Mouse (Mus musculus): ENCODE measurements at regions not wholly inside any gene's neighbourhood (a gene's known extent, or its start where the extent isn't known, plus 50 kb on each side); places are given as distances from the start of the nearest gene placed in this dataset.

GRCm38 (mm10) chr12:92405506-92405905, 556.5 kb upstream of the Sel1l start:
- Histone ChIP-seq H3K27me3 (ENCODE audit: control insufficient read depth, insufficient read depth, low read length) (no peaks in the 10 kb centered on the region), H3K4me1 (ENCODE audit: control insufficient read depth, insufficient read depth, insufficient read length) (no peaks in the 10 kb centered on the region), H3K36me3 (ENCODE audit: control insufficient read depth, insufficient read depth, low read length) (no peaks in the 10 kb centered on the region), H3K4me3 (ENCODE audit: extremely low read depth, insufficient read depth, insufficient read length) (no peak overlapping the region), H3K27ac (ENCODE audit: insufficient read depth, low read length) (no peak overlapping the region)
- no peak for DNase-seq (ENCODE audit: low read depth in 1 of 2, low spot score in 2 of 2)
- TF ChIP-seq POLR2A (IDR thresholded peaks at IDR 0.05; ENCODE audit: low read depth, low read length) (no peak), CTCF (IDR thresholded peaks at IDR 0.05; ENCODE audit: extremely low read depth, insufficient read depth, insufficient read length, insufficient replicate concordance) (no peak)

- Histone ChIP-seq H3K4me3 (ENCODE audit: extremely low read depth, insufficient read depth, insufficient read length) (no peak overlapping the region), H3K36me3 (ENCODE audit: control insufficient read depth, insufficient read depth, low read length) (no peaks in the 10 kb centered on the region), H3K27ac (ENCODE audit: insufficient read depth, low read length) (no peak overlapping the region), H3K4me1 (ENCODE audit: control insufficient read depth, insufficient read depth, insufficient read length) (no peaks in the 10 kb centered on the region), H3K27me3 (ENCODE audit: control insufficient read depth, insufficient read depth, low read length) (no peaks in the 10 kb centered on the region)
- TF ChIP-seq POLR2A (IDR thresholded peaks at IDR 0.05; ENCODE audit: low read depth, low read length), result no peak
- no peak for TF ChIP-seq CTCF (IDR thresholded peaks at IDR 0.05; ENCODE audit: extremely low read depth, insufficient read depth, insufficient read length, insufficient replicate concordance)
- WGBS, result 81% methylated on average over 1 of the region's 1 CpGs
- no peak for DNase-seq (ENCODE audit: low read depth in 1 of 2, low spot score in 2 of 2)
Observed at GRCm38 (mm10) chr12:92400987-92401386, 552.0 kb upstream of the Sel1l start.

- Histone ChIP-seq H3K27ac (ENCODE audit: insufficient read depth, low read length) (no peak overlapping the region), H3K4me1 (ENCODE audit: control insufficient read depth, insufficient read depth, insufficient read length) (no peaks in the 10 kb centered on the region), H3K4me3 (ENCODE audit: extremely low read depth, insufficient read depth, insufficient read length) (no peak overlapping the region), H3K27me3 (ENCODE audit: control insufficient read depth, insufficient read depth, low read length) (no peaks in the 10 kb centered on the region), H3K36me3 (ENCODE audit: control insufficient read depth, insufficient read depth, low read length) (no peaks in the 10 kb centered on the region)
- no peak for TF ChIP-seq POLR2A (IDR thresholded peaks at IDR 0.05; ENCODE audit: low read depth, low read length)
- no peak for TF ChIP-seq CTCF (IDR thresholded peaks at IDR 0.05; ENCODE audit: extremely low read depth, insufficient read depth, insufficient read length, insufficient replicate concordance)
- 93% methylated on average over 2 of the region's 2 CpGs for WGBS
- DNase-seq (ENCODE audit: low read depth in 1 of 2, low spot score in 2 of 2), result no peak
Observed at GRCm38 (mm10) chr12:92386195-92386594, 537.2 kb upstream of the Sel1l start.

- TF ChIP-seq POLR2A (IDR thresholded peaks at IDR 0.05; ENCODE audit: low read depth, low read length) (no peak), CTCF (IDR thresholded peaks at IDR 0.05; ENCODE audit: extremely low read depth, insufficient read depth, insufficient read length, insufficient replicate concordance) (no peak)
- Histone ChIP-seq H3K4me3 (ENCODE audit: extremely low read depth, insufficient read depth, insufficient read length) (no peak overlapping the region), H3K36me3 (ENCODE audit: control insufficient read depth, insufficient read depth, low read length) (no peaks in the 10 kb centered on the region), H3K4me1 (ENCODE audit: control insufficient read depth, insufficient read depth, insufficient read length) (no peaks in the 10 kb centered on the region), H3K27me3 (ENCODE audit: control insufficient read depth, insufficient read depth, low read length) (no peaks in the 10 kb centered on the region), H3K27ac (ENCODE audit: insufficient read depth, low read length) (no peak overlapping the region)
- no peak for DNase-seq (ENCODE audit: low read depth in 1 of 2, low spot score in 2 of 2)
- 48% methylated on average over 5 of the region's 5 CpGs for WGBS
Observed at GRCm38 (mm10) chr12:92384266-92384937, 535.4 kb upstream of the Sel1l start.

GRCm38 (mm10) chr12:92379130-92379529, 530.2 kb upstream of the Sel1l start:
- no peaks in the 10 kb centered on the region for H3K4me1 ChIP-seq (ENCODE audit: control insufficient read depth, insufficient read depth, insufficient read length)
- TF ChIP-seq POLR2A (IDR thresholded peaks at IDR 0.05; ENCODE audit: low read depth, low read length), result no peak
- no peak for TF ChIP-seq CTCF (IDR thresholded peaks at IDR 0.05; ENCODE audit: extremely low read depth, insufficient read depth, insufficient read length, insufficient replicate concordance)
- 71% methylated on average over 3 of the region's 3 CpGs for WGBS
- H3K4me3 ChIP-seq (ENCODE audit: extremely low read depth, insufficient read depth, insufficient read length), result no peak overlapping the region
- no peak for DNase-seq (ENCODE audit: low read depth in 1 of 2, low spot score in 2 of 2)
- no peak overlapping the region for H3K27ac ChIP-seq (ENCODE audit: insufficient read depth, low read length)
- H3K27me3 ChIP-seq (ENCODE audit: control insufficient read depth, insufficient read depth, low read length), result no peaks in the 10 kb centered on the region
- no peaks in the 10 kb centered on the region for H3K36me3 ChIP-seq (ENCODE audit: control insufficient read depth, insufficient read depth, low read length)

- no peaks in the 10 kb centered on the region for H3K4me1 ChIP-seq (ENCODE audit: control insufficient read depth, insufficient read depth, insufficient read length)
- no peaks in the 10 kb centered on the region for H3K27me3 ChIP-seq (ENCODE audit: control insufficient read depth, insufficient read depth, low read length)
- no peak overlapping the region for H3K27ac ChIP-seq (ENCODE audit: insufficient read depth, low read length)
- no peaks in the 10 kb centered on the region for H3K36me3 ChIP-seq (ENCODE audit: control insufficient read depth, insufficient read depth, low read length)
- TF ChIP-seq POLR2A (IDR thresholded peaks at IDR 0.05; ENCODE audit: low read depth, low read length) (no peak), CTCF (IDR thresholded peaks at IDR 0.05; ENCODE audit: extremely low read depth, insufficient read depth, insufficient read length, insufficient replicate concordance) (no peak)
- 88% methylated on average over 5 of the region's 5 CpGs for WGBS
- DNase-seq (ENCODE audit: low read depth in 1 of 2, low spot score in 2 of 2), result no peak
- H3K4me3 ChIP-seq (ENCODE audit: extremely low read depth, insufficient read depth, insufficient read length), result no peak overlapping the region
Observed at GRCm38 (mm10) chr12:92365926-92366325, 517.0 kb upstream of the Sel1l start.

- Histone ChIP-seq H3K36me3 (ENCODE audit: control insufficient read depth, insufficient read depth, low read length) (no peaks in the 10 kb centered on the region), H3K27ac (ENCODE audit: insufficient read depth, low read length) (no peak overlapping the region), H3K4me1 (ENCODE audit: control insufficient read depth, insufficient read depth, insufficient read length) (no peaks in the 10 kb centered on the region), H3K27me3 (ENCODE audit: control insufficient read depth, insufficient read depth, low read length) (no peaks in the 10 kb centered on the region), H3K4me3 (ENCODE audit: extremely low read depth, insufficient read depth, insufficient read length) (no peak overlapping the region)
- DNase-seq (ENCODE audit: low read depth in 1 of 2, low spot score in 2 of 2), result no peak
- 72% methylated on average over 4 of the region's 4 CpGs for WGBS
- TF ChIP-seq CTCF (IDR thresholded peaks at IDR 0.05; ENCODE audit: extremely low read depth, insufficient read depth, insufficient read length, insufficient replicate concordance) (no peak), POLR2A (IDR thresholded peaks at IDR 0.05; ENCODE audit: low read depth, low read length) (no peak)
Observed at GRCm38 (mm10) chr12:92353386-92354257, 504.7 kb upstream of the Sel1l start.
